Mouse (Mus musculus): ENCODE results near the gene Lig3. TPM values are rescaled to one million over a fixed set of nuclear protein-coding genes. Genes with fewer than 3 reads are reported as not detected.
A peak's percentile ranks its signal among the peaks of the same experiment; 100 is the strongest.
"Not testable (repeated sequence)": the region's sequence is repeated elsewhere in the genome, so short reads cannot be mapped to it uniquely, and the experiment has no call there.

Gene Lig3
- polyA plus RNA-seq, 1 experiment from 2014 or later, result 34.9 TPM

- H3K9me3 ChIP-seq (ENCODE audit: control insufficient read depth, low read depth, low read length), result no peaks in the 10 kb centered on the region
- peaks cover 11% of the 10 kb centered on the region for H3K36me3 ChIP-seq (ENCODE audit: control insufficient read depth, insufficient read depth, low read length)
- no peak overlapping the region for H3K4me2 ChIP-seq (replicated peaks; ENCODE audit: low read depth, low read length)
- H3K27ac ChIP-seq (ENCODE audit: low read length), result no peak overlapping the region
- H3K9ac ChIP-seq (replicated peaks; ENCODE audit: low read depth, low read length), result no peak overlapping the region
- H3K4me1 ChIP-seq (ENCODE audit: control insufficient read depth, insufficient read depth, low read length), result 0 out of 2 replicates have a peak, but pooled peaks cover 5% of the 10 kb centered on the region
- no peaks in the 10 kb centered on the region for H3K27me3 ChIP-seq (ENCODE audit: control insufficient read depth, insufficient read depth, low read length)
- 77% methylated on average over 5 of the region's 5 CpGs for WGBS
- no peak overlapping the region for H3K4me3 ChIP-seq (ENCODE audit: low read depth, low read length)
- ATAC-seq (ENCODE audit: insufficient number of reproducible peaks, insufficient read depth, low FRiP score, low read depth), result no peak
These were observed 27.6 kb downstream of the Lig3 start for GRCm38 (mm10) chr11:82808485-82808884.

- ATAC-seq (ENCODE audit: insufficient number of reproducible peaks, insufficient read depth, low FRiP score, low read depth), result no peak
- no peak overlapping the region for H3K27ac ChIP-seq (ENCODE audit: low read length)
- H3K4me2 ChIP-seq (replicated peaks; ENCODE audit: low read depth, low read length), result no peak overlapping the region
- H3K4me3 ChIP-seq (ENCODE audit: low read depth, low read length), result no peak overlapping the region
- H3K27me3 ChIP-seq (ENCODE audit: control insufficient read depth, insufficient read depth, low read length), result no peaks in the 10 kb centered on the region
- WGBS, result 47% methylated on average over 4 of the region's 4 CpGs
- H3K36me3 ChIP-seq (ENCODE audit: control insufficient read depth, insufficient read depth, low read length), result no peaks in the 10 kb centered on the region
- H3K9ac ChIP-seq (replicated peaks; ENCODE audit: low read depth, low read length), result no peak overlapping the region
- H3K4me1 ChIP-seq (ENCODE audit: control insufficient read depth, insufficient read depth, low read length), result 0 out of 2 replicates have a peak, but pooled peaks cover 6% of the 10 kb centered on the region
- no peaks in the 10 kb centered on the region for H3K9me3 ChIP-seq (ENCODE audit: control insufficient read depth, low read depth, low read length)
These were observed 38.4 kb downstream of the Lig3 start for GRCm38 (mm10) chr11:82819350-82819749.

GRCm38 (mm10) chr11:82820788-82821456 is 40.0 kb downstream of the Lig3 start:
- ATAC-seq (ENCODE audit: insufficient number of reproducible peaks, insufficient read depth, low FRiP score, low read depth), result no peak
- Histone ChIP-seq H3K9me3 (ENCODE audit: control insufficient read depth, low read depth, low read length) (no peaks in the 10 kb centered on the region), H3K27me3 (ENCODE audit: control insufficient read depth, insufficient read depth, low read length) (no peaks in the 10 kb centered on the region), H3K27ac (ENCODE audit: low read length) (no peak overlapping the region), H3K36me3 (ENCODE audit: control insufficient read depth, insufficient read depth, low read length) (no peaks in the 10 kb centered on the region), H3K4me1 (ENCODE audit: control insufficient read depth, insufficient read depth, low read length) (0 out of 2 replicates have a peak, but pooled peaks cover 6% of the 10 kb centered on the region), H3K4me2 (replicated peaks; ENCODE audit: low read depth, low read length) (no peak overlapping the region), H3K9ac (replicated peaks; ENCODE audit: low read depth, low read length) (no peak overlapping the region), H3K4me3 (ENCODE audit: low read depth, low read length) (no peak overlapping the region)
- WGBS, result 68% methylated on average over 13 of the region's 13 CpGs

- Histone ChIP-seq H3K4me3 (ENCODE audit: low read depth, low read length) (no peak overlapping the region), H3K4me2 (replicated peaks; ENCODE audit: low read depth, low read length) (no peak overlapping the region), H3K9ac (replicated peaks; ENCODE audit: low read depth, low read length) (no peak overlapping the region), H3K27ac (ENCODE audit: low read length) (no peak overlapping the region), H3K4me1 (ENCODE audit: control insufficient read depth, insufficient read depth, low read length) (peaks cover 15% of the 10 kb centered on the region; the same call in 1 of the 2 replicates), H3K9me3 (ENCODE audit: control insufficient read depth, low read depth, low read length) (no peaks in the 10 kb centered on the region), H3K36me3 (ENCODE audit: control insufficient read depth, insufficient read depth, low read length) (no peaks in the 10 kb centered on the region), H3K27me3 (ENCODE audit: control insufficient read depth, insufficient read depth, low read length) (no peaks in the 10 kb centered on the region)
- no peak for ATAC-seq (ENCODE audit: insufficient number of reproducible peaks, insufficient read depth, low FRiP score, low read depth)
These were observed 45.9 kb downstream of the Lig3 start for GRCm38 (mm10) chr11:82826818-82827217.

- H3K27me3 ChIP-seq (ENCODE audit: control insufficient read depth, insufficient read depth, low read length), result no peaks in the 10 kb centered on the region
These were observed 50.3 kb downstream of the Lig3 start for GRCm38 (mm10) chr11:82831008-82831893.

GRCm38 (mm10) chr11:82832402-82832801 is 51.5 kb downstream of the Lig3 start:
- not testable (repeated sequence) for H3K4me3 ChIP-seq (ENCODE audit: low read depth, low read length); H3K36me3 ChIP-seq (ENCODE audit: control insufficient read depth, insufficient read depth, low read length); H3K27me3 ChIP-seq (ENCODE audit: control insufficient read depth, insufficient read depth, low read length); H3K4me2 ChIP-seq (replicated peaks; ENCODE audit: low read depth, low read length); H3K9ac ChIP-seq (replicated peaks; ENCODE audit: low read depth, low read length); H3K27ac ChIP-seq (ENCODE audit: low read length); H3K9me3 ChIP-seq (ENCODE audit: control insufficient read depth, low read depth, low read length)
- WGBS, result 77% methylated on average over 10 of the region's 10 CpGs
- ATAC-seq (ENCODE audit: insufficient number of reproducible peaks, insufficient read depth, low FRiP score, low read depth), result 0 out of 2 replicates have a peak, but pooled peaks have one; percentile 33
- H3K4me1 ChIP-seq (ENCODE audit: control insufficient read depth, insufficient read depth, low read length), result peaks cover 11% of the 10 kb centered on the region; the same call in 1 of the 2 replicates

More at GRCm38 (mm10) chr11:82831008-82831893, 50.3 kb downstream of the Lig3 start:
- Histone ChIP-seq H3K36me3 (ENCODE audit: control insufficient read depth, insufficient read depth, low read length) (no peaks in the 10 kb centered on the region), H3K27ac (ENCODE audit: low read length) (no peak overlapping the region), H3K4me1 (ENCODE audit: control insufficient read depth, insufficient read depth, low read length) (peaks cover 11% of the 10 kb centered on the region; the same call in 1 of the 2 replicates), H3K4me3 (ENCODE audit: low read depth, low read length) (no peak overlapping the region), H3K9ac (replicated peaks; ENCODE audit: low read depth, low read length) (no peak overlapping the region), H3K9me3 (ENCODE audit: control insufficient read depth, low read depth, low read length) (no peaks in the 10 kb centered on the region), H3K4me2 (replicated peaks; ENCODE audit: low read depth, low read length) (peak overlapping the region; percentile 19)
- WGBS, result 17% methylated on average over 10 of the region's 10 CpGs
- ATAC-seq (ENCODE audit: insufficient number of reproducible peaks, insufficient read depth, low FRiP score, low read depth), result no peak

GRCm38 (mm10) chr11:82833929-82834328 is 53.0 kb downstream of the Lig3 start:
- no peak for ATAC-seq (ENCODE audit: insufficient number of reproducible peaks, insufficient read depth, low FRiP score, low read depth)
- Histone ChIP-seq H3K4me1 (ENCODE audit: control insufficient read depth, insufficient read depth, low read length) (peaks cover 11% of the 10 kb centered on the region; the same call in 1 of the 2 replicates), H3K36me3 (ENCODE audit: control insufficient read depth, insufficient read depth, low read length) (no peaks in the 10 kb centered on the region), H3K4me3 (ENCODE audit: low read depth, low read length) (no peak overlapping the region), H3K27me3 (ENCODE audit: control insufficient read depth, insufficient read depth, low read length) (no peaks in the 10 kb centered on the region), H3K9ac (replicated peaks; ENCODE audit: low read depth, low read length) (no peak overlapping the region), H3K9me3 (ENCODE audit: control insufficient read depth, low read depth, low read length) (no peaks in the 10 kb centered on the region), H3K27ac (ENCODE audit: low read length) (no peak overlapping the region; the same call in 1 of the 2 replicates), H3K4me2 (replicated peaks; ENCODE audit: low read depth, low read length) (no peak overlapping the region)
- WGBS, result 76% methylated on average over 8 of the region's 8 CpGs

GRCm38 (mm10) chr11:82834359-82834758 is 53.5 kb downstream of the Lig3 start:
- not testable (repeated sequence) for H3K36me3 ChIP-seq (ENCODE audit: control insufficient read depth, insufficient read depth, low read length); H3K27ac ChIP-seq (ENCODE audit: low read length); H3K27me3 ChIP-seq (ENCODE audit: control insufficient read depth, insufficient read depth, low read length); H3K4me3 ChIP-seq (ENCODE audit: low read depth, low read length); H3K4me2 ChIP-seq (replicated peaks; ENCODE audit: low read depth, low read length); H3K9ac ChIP-seq (replicated peaks; ENCODE audit: low read depth, low read length); H3K9me3 ChIP-seq (ENCODE audit: control insufficient read depth, low read depth, low read length); ATAC-seq (ENCODE audit: insufficient number of reproducible peaks, insufficient read depth, low FRiP score, low read depth)
- H3K4me1 ChIP-seq (ENCODE audit: control insufficient read depth, insufficient read depth, low read length), result peaks cover 11% of the 10 kb centered on the region; the same call in 1 of the 2 replicates
- WGBS, result 79% methylated on average over 7 of the region's 7 CpGs

Measured in stomach, embryonic 14.5 days (tissue).